Mouse (Mus musculus): ENCODE measurements around the gene Ctse.

Ctse gene

DNA sequence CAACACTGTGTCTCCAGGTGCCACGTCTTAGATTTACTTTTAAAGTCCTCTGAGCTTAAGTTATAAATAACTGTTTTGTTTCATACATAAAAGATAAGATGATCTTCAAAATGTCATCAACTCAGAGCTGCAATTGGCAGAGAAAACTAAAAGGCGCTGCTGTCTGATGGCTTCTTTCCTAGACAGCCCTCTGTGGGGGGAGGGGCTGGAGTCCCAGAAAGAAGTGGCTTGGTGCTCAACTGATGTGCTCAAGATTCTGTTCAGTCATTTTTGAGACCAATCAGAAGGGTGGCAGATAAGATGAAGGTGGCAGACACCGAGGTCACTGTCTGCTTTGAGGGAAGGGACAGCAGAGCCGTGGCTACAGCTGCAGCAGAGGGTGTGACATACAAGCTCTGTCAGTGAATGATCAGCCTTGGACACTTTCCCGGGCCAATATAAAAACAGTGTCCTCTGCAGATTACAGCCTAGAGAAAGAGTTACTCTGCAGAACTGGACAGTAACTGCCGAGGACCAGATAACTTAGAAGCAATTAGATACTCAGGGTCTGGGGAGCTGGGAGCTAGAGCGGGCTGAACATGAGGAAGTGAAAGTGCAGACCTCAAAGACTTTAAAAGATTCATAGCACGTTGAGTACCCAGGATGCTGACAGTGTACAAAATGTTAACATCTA is 64.1 kb downstream of the Ctse start:
- DNase-seq = no peak

DNA sequence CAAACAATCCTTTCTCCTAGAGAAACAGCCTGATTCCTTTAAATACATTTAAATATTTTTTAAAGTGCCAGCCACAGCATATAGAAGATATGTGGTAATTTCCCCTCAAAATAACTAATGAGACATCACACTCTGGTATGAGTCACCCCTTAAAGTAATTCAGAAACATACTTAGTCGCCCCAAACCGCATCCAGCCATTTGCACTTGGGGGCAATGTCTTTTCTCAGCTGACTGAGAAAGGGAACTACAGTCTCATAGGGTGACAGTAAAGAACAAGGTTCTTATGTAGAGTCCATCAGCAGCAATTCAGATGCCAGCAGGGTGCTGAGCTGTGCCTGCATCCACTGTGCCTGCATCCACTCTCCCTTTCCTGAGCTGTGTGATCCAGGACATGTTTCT is 65.4 kb downstream of the Ctse start:
- DNase-seq = no peak

DNA sequence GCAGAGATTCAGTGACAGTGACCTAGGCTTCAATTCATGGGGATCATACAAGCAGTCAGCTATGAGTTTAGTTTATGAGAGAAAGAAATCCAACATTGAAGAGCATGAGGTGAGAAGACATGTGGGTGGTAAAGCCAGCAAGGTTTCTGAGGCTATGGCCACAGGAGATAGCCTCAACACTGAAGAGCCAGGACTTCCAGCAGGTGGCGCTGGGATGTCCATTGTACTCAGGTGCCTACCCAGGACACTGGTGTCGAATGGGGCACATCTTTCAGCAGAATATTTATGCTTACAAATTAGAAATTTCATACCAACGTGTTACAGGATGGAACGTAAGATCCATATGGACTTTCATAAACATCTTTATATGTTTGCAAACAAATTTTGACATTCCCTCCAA is 70.2 kb downstream of the Ctse start:
- peak; percentile 65 for DNase-seq

DNA sequence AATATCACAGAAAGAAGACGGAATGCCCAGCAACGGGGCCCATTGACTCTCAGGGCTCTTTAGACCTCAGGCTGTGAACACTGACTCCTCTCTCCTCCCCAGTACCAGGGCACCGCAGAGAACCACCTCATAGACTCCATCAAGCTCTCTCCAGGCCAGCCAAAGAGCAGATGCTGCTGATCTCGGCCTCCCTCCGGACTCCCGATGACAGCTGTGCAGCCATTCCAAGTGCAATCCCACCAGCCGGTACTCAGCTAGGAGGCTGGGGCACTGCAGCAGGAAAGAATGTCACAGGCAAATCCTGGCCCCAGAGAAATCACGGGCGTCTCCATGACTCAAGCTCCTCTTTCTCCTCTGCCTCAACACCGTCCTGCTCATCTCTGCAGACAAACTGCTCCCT is 73.4 kb downstream of the Ctse start:
- no peak for DNase-seq

DNA sequence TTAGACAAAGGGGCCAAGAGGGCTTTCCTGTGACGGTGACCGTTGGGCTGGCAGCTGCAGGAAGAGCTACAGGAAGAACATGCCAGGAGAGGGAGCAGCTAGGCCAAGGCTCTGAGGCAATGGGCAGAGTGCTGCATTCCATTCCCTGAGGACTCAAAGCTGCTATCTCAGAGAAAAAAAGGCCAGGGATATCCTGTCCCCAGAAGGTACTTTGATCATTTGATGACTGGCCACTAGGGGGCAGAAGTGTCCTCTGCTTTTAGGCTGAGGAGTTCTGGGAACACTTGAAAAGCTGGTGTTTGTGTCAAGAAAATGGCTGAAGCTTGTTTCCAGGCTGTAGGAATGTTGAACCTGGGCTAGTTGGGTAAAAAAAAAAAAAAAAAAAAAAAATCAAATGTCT is 74.3 kb downstream of the Ctse start:
- peak; percentile 82 for DNase-seq

DNA sequence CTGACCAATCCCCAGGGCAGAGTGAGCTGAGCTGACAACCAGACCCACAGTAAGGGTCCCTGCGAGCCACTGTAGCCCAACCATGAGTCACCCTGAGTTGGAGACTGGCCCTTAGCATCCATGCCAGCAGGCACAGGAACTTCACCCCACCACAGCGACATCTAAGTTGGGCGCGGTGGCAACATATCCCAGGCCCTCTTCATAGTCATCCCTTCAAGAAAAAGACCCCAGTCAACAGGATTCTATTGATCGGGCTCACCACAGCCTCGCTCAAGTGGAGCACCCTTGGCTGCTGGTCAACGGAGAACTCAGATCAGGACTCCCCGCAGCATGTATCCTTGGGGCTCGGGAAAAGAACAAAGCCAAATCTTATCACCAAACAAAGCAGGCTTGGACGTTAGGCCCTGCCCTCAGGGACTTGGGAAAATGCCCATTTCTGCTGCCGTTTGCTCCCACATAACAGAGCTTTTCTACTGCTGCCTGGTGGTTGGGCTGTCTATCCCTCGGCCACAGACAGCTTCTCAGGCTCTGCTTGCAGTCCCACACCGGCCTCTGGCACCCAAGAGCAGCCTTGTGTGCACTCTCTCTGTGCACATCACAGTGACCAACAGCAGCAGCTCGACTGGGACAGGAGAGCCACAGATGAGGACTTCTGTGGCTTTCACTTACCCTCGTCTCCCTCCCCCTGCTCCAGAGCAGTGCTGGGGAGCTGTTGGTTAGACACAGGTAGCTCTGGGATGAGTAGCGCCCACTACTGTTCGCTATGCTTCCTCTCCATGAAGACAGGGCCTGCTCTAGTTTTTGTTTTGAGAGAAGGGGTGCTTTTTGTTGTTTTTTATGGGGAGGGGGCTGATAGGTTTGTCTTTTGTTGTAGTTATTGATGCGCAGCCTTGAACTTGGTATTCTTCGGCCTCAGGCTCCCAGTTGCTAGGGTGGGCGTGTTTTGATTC is 76.6 kb downstream of the Ctse start:
- no peak for DNase-seq

DNA sequence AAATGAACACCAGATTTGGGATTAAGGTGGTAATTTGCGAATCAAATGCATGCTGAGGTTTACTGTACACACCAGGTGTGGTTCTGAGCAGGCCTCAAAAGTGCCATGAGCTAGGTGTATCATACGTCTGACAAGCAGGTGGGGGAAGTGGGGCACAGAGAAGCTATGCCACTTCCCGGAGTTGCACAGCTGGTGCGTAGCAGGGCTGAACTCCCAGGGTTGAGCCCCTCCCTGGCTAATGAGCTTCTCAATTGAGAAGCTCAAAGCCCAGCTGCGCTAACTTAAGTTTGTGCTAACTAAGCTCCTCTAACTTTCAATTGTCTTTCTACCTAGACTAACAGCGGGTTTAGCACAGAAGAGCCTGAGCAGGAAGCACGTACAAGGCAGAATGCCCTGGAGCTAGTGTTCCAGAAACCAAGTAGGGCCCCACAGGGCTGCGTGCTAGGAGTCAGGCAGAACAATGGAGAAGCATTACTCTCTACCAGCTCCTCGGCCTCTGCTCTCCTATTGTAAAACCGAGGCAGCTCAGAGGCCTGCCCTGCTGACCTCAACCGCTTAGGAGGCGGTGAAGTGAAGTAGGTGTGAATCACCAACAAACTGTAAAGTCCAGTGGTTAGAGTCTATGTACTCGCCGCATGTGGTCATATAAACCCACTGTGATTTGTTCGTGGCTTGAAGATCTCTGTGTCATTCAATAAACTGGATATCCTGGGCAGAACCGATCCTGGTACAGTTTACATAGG is 81.0 kb downstream of the Ctse start:
- no peak for DNase-seq

DNA sequence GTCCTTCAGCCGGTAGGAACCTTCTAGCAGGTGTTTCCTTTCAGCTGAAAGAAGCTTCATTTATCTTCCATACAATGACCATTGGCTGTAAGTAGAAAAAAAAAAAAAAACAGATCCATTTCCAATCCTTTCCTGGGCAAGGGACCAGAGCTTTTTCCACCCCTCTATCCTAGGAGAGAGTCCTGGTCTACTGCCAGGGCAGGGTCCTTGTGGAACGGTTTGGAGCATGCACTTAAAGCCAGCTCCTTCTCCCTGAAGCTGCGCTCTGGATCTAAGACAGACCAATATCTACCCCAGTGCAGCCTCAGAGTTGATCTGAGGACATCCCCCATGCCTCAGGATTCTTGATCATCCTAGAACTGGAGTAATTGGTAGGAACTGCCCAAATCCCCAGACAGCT is 83.9 kb downstream of the Ctse start:
- no peak for DNase-seq

DNA sequence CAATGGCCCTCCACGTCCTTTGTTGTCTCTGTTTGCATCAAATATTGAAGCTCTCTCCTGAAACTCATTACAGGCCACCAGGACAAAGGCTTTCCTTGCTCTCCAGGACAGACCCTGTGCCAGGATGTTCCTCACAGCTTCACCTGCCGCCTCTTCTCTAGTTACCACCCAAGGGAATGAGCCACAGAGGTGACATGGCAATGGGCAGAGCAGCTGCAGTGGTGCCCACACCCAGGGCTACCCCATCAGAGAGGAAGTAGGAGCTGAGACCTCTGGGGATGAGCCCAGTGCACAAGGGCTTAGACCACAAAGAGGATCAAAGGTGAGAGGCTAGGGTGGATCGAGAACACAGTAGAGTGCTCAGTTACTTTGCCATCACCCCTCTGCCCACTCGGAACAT is 85.4 kb downstream of the Ctse start:
- no peak for DNase-seq

All from cerebellum, adult 8-10 months (tissue).